Mouse (Mus musculus) gastrocnemius, postnatal 36 days (tissue): ENCODE results near the gene Cntnap2. TPM values are rescaled to one million over a fixed set of nuclear protein-coding genes. Genes with fewer than 3 reads are reported as not detected.
"Not testable (repeated sequence)": the region's sequence is repeated elsewhere in the genome, so short reads cannot be mapped to it uniquely, and the experiment has no call there.

ENCODE experiments used
- DNase-seq, 2 experiments: peaks; one replicate each; pipeline ENCODE4 v3.0.0; 2022
- intact Hi-C: fragments of 180-260 bp; cut with DNase I; formaldehyde crosslinking; loops from one replicate; pipeline ENCODE4 v1.15.1; 2025
- total RNA-seq, 2 experiments: library from RNA; stranded (reverse); gene quantifications; 2 replicates each; pipeline ENCODE4 v1.2.3; 2021

Cntnap2 gene
- total RNA-seq, 2 experiments from 2014 or later, result 6.3 to 6.6 TPM

DNA sequence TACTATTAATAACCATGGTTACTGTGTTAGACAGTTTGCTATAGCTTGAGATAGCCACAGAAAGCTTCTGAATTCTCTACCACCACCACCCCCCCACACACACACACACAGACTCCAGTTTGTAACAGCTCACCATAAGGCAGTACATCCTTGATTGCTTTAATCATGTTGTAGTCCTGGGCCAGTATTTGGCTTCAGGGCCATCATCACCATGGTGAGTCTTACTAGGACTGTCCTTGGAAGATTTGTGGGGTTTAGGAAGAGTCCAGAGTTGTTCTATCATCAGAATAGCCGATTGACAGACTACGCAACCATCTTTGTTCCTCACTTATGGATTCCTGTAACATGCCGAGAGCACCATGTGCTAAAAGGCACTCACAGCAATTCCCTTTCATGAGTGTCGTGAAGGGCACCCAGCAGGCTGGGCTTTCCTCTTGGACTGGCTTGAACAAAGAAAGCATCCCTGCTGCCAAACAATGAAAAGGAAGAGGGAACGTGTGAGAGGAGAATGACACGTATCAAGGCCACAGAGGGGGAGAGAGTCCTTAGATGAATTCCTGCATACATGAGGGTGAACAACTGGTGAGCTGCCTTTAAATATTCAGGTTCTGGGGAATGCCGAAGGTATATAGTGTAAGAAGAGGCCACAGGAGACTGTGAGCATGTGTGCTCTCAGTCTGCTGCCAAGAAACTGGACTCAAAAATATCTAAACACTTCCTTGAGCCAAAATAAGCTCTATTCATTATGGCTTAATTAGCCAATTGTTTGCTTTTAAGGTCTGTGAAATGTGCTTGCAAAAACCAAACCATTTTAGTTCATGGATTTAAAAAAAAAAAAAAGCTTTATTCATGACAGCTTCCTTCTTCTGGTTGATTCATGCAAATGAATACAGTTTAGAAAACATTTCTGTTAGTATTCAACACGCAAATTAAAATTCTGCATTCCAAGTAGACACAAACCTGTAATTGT, 2213.7 kb downstream of the Cntnap2 start:
- intact Hi-C loops, result no loop called here

GRCm38 (mm10) chr6:47275065-47275464, 2215.9 kb downstream of the Cntnap2 start:
- intact Hi-C loops, result no loop called here
- DNase-seq, result no peak

More for the DNA sequence above, 2213.7 kb downstream of the Cntnap2 start:
- no peak for DNase-seq

DNA sequence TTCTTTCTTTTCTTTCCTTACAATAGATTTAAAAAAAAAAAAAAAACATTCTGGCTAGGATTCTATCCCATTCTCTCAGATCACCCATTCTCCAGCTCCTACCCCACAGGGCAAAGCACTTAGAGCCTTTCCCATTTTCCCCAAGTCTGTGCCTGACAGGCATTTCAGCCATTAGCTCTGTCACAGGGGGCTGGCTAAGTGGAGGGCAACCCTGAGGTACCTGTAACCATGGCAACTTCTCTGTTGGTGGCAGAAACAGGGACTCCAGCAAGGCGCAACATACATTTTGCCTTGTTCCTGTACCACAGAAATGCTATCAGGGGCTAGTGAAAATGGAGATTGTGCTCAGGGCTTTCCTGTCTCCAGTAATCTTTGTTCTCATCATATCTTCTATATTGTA, 2220.0 kb downstream of the Cntnap2 start:
- intact Hi-C loops, result no loop called here
- DNase-seq, result no peak

- intact Hi-C loops, result loop anchor here (5.0 kb wide), 1 partner anchor 89 kb away; no protein-coding TSS in a partner anchor
- DNase-seq, result no peak
Measured at GRCm38 (mm10) chr6:47281584-47281983, 2222.4 kb downstream of the Cntnap2 start.

DNA sequence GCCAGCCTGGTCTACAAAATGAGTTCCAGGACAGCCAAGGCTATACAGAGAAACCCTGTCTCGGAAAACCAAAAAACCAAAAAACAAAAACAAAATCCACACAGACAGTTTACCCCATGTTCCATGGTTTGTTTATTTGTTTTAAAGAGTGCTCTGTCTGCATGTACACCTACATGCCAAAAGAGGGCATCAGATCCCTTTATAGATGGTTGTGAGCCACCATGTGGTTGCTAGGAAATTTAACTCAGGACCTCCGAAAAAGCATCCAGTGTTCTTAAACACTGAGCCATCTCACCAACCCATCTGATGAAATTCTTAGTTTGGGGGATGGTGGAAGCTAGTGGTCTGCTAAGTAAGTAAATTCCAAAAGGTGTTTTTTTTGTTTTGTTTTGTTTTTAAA, 2225.6 kb downstream of the Cntnap2 start:
- no peak for DNase-seq

GRCm38 (mm10) chr6:47285742-47286141, 2226.6 kb downstream of the Cntnap2 start:
- no peak for DNase-seq
- intact Hi-C loops, result no loop called here

More for the DNA sequence above, 2225.6 kb downstream of the Cntnap2 start:
- intact Hi-C loops, result loop anchor here (5.0 kb wide), 1 partner anchor 92 kb away; no protein-coding TSS in a partner anchor

GRCm38 (mm10) chr6:47286247-47286967, 2227.2 kb downstream of the Cntnap2 start:
- not testable (repeated sequence) for DNase-seq

GRCm38 (mm10) chr6:47287722-47288121, 2228.6 kb downstream of the Cntnap2 start:
- DNase-seq, result no peak
- intact Hi-C loops, result no loop called here

More at GRCm38 (mm10) chr6:47286247-47286967, 2227.2 kb downstream of the Cntnap2 start:
- intact Hi-C loops, result not testable (repeated sequence)

GRCm38 (mm10) chr6:47291973-47292372, 2232.8 kb downstream of the Cntnap2 start:
- no peak for DNase-seq
- intact Hi-C loops, result no loop called here

DNA sequence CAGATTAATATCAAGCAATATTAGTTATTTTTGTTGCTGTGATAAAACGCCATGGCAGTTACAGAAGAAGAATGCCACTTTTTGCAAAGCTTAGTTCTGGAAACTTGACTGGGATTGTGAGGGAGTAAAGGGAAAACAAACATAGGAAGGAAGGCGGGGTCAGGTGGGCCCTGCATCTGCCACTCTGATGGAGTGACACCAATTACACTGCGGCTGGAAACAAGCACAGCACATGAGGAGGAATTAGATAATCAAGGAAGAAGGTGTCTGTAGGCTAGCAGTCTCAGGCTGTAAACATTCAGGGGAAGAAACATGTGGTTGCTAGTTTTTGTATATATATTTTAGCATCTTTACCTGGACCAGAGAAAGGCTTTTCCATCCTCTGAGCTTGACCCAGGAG, 2233.3 kb downstream of the Cntnap2 start:
- intact Hi-C loops, result no loop called here
- no peak for DNase-seq

- intact Hi-C loops, result no loop called here
- DNase-seq, result no peak
Measured at GRCm38 (mm10) chr6:47294433-47294832, 2235.3 kb downstream of the Cntnap2 start.

DNA sequence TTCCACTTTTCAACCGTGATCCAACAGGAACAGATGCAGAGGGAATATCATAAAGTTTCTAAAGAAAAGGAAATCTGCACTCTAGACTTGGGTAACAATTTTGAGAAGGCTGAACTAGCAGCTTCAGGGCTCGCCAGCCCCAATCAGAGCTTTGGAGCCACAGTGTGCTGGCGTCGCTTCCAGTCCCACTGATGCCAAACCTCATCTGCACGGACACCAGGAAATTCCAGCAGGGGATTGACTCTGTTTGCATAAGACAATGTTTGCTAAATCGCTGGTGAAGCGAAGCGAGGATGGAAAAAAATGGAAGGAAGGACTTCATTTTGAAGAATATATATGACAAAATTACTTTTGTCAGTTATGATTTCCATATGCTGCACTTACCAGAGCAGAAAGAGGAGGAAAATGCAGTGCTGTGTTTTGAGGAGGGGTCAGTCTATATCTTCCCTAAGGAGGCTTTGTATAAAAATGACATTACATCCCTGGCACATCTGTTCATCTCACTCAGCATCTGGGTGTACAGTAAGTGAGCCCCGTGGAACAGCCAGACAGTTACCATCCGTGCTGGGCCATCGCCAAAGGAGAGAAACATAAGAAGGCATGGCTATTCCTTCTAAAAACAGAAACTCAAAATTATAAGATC, 2245.8 kb downstream of the Cntnap2 start:
- intact Hi-C loops, result loop anchor here (5.0 kb wide), 1 partner anchor 108 kb away; no protein-coding TSS in a partner anchor
- DNase-seq, result peak in 1 of 2 experiments; percentile 20

DNA sequence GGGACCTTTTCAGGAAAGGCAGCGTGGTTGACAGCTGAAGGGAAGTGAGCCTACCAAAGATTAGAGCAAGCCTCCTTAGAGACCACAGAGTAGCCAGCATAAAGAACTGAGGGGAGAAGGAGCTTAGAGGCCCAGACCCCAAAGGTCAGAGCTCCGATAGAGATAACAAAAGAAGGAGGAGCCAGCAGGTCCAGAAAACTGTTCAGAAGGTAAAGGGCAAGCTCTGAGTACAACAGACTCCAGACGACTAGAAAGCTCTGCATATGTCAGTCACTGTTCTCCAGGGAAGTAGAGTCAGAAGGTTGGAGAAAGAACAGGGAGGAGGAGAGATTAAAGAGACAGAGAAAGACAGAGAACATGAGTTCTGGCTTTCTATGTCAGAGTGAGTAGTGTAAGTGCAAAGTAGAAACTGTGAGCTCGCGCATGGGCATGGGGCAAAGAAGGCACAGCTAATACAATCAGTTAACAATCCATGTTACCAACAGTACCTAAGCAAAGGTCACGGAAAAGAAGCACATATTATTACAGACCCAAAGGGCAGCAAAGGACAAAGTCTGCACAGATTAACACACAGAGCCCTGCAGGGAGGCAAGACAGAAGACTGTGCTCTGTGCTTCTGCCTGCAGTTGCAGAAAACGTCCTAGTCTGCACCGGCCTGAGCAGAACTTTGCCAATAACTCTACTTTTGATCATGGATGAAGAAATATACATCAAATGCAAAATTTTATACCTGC, 2247.1 kb downstream of the Cntnap2 start:
- intact Hi-C loops, result loop anchor here (5.0 kb wide), 1 partner anchor 109 kb away; no protein-coding TSS in a partner anchor
- DNase-seq, result no peak

DNA sequence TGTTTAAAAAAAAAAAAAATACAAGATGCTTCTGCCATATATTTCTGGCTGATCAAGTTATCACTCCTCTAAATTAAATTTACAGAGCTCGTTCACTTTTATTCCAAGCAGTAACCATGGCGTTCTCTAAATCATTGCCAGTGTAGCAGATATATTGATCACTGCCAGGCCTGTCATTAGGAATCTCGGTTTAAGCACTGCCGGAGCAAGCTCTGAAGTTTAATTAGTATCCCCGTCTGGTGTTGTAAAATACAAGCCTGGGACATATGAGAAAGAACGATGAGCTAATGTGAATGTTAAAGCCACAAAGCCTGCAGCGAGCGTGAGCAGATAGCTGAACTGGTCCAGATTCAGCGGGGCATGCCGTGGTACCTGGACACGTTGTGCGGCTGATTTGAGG, 2247.8 kb downstream of the Cntnap2 start:
- intact Hi-C loops, result loop anchor here (5.0 kb wide), 1 partner anchor 110 kb away; no protein-coding TSS in a partner anchor
- DNase-seq, result no peak

DNA sequence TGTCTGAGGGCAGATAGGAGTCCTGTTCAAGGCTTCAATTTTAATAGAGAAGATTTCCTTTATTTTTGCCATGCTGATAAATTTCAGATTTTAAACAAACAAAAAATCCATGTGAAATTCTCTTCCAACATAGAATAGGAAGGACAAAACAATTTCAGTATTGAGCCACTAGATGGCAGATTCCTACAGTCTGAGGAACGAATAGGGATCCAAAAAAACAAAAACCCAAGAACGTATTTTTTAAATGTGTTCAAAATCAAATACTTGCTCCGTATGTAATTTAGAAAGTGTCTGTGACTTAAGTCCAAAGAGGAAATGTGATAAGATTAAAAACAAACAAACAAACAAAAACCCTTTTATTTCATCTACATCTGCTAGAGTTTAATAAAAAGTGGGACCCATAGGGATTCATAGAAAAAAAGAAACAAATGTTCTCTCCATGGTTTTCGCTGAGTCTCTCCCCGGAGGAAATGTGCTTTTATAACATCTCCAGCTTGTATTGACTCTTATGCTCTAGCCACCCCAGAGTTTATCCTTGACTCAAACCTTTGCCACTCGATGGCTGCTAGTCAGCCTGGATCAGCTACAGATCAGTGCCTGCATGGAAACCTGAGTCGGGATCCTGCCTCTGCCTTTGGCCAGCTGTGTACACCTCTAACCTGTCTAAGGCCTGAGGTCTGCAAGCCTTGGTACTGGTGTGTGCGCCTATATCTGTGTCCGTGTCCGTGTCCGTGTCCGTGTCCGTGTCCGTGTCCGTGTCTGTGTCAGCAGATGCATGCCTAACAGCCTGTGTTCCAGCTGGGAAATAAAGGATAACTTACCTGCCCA, 2255.6 kb downstream of the Cntnap2 start:
- no peak for DNase-seq
- intact Hi-C loops, result no loop called here

- DNase-seq, result no peak
- intact Hi-C loops, result no loop called here
Measured at GRCm38 (mm10) chr6:47315454-47315853, 2256.3 kb downstream of the Cntnap2 start.

GRCm38 (mm10) chr6:47317253-47317652, 2258.1 kb downstream of the Cntnap2 start:
- no peak for DNase-seq
- intact Hi-C loops, result no loop called here

DNA sequence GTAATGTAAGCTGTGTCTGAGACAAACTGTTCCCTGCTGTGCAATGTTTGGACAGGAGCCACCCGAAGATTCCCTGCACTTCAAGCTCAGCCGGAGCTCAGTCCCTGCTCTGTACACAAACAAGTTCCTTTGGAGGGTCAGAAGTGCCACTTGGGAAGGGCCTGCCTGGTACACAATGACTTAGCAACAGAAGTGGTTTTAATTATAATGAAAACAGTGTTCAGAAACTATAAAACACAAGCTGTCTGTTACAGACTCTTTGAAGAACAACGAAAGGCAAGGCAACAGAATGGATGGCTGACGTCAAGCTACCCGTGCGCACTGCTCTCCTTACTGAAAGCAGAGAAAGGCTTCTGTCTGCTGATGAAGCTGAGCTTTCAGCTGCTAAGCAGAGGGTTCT, 2259.5 kb downstream of the Cntnap2 start:
- DNase-seq, result no peak
- intact Hi-C loops, result no loop called here
